Mouse (Mus musculus) CH12.LX (cell line): ENCODE data around the gene Ecpas. TPM values are rescaled to one million over a fixed set of nuclear protein-coding genes. Genes with fewer than 3 reads are reported as not detected.

Experiments used
- DNase-seq: peaks from one replicate; pipeline ENCODE4 v3.0.0-alpha.2; 2013; ENCODE audit errors: extremely low read depth
- H3K27ac ChIP-seq: 2 replicates; pipeline ENCODE4 v1.5.1; 2012; ENCODE audit warnings: low read depth, mild to moderate bottlenecking, control low read depth, moderate library complexity; ENCODE audit not compliant: insufficient read depth
- H3K27me3 ChIP-seq: replicated peaks from 2 replicates; pipeline ENCODE3; 2012; ENCODE audit warnings: inconsistent platforms
- H3K36me3 ChIP-seq, 2 experiments: replicated peaks in 1 of 2; 2 replicates each; pipeline versions ENCODE3 to v1.6.1; 2012; ENCODE audit warnings: inconsistent platforms in 1 of 2, low read length in 1 of 2, mild to moderate bottlenecking in 1 of 2, mixed read lengths in 1 of 2, moderate library complexity in 1 of 2; ENCODE audit not compliant: control insufficient read depth in 1 of 2, insufficient read depth in 1 of 2
- H3K4me1 ChIP-seq, 2 experiments: 2 replicates each; pipeline ENCODE4 v1.6.1; 2012; ENCODE audit warnings: inconsistent platforms in 1 of 2, moderate library complexity in 1 of 2; ENCODE audit not compliant: insufficient read depth in 2 of 2, control insufficient read depth in 1 of 2
- H3K4me2 ChIP-seq: 2 replicates; pipeline ENCODE4 v1.6.1; 2012; ENCODE audit warnings: low read depth, mild to moderate bottlenecking, control low read depth; ENCODE audit not compliant: poor library complexity, insufficient read depth, severe bottlenecking
- H3K4me3 ChIP-seq, 3 experiments: fragments of 150-350 bp in 1 of 3; sonication (generic) in 1 of 3; replicated peaks in 1 of 3; 2 replicates each; pipeline versions ENCODE3 to v1.5.1; 2011 to 2012; ENCODE audit warnings: low read depth in 2 of 3, low read length in 2 of 3, mild to moderate bottlenecking in 2 of 3, moderate library complexity in 2 of 3, control low read depth in 1 of 3, improper control_type of control experiment in 1 of 3, inconsistent platforms in 1 of 3, mixed read lengths in 1 of 3; ENCODE audit not compliant: poor library complexity in 1 of 3
- H3K79me2 ChIP-seq: replicated peaks from 2 replicates; pipeline ENCODE4 v1.6.1; 2012; ENCODE audit warnings: mild to moderate bottlenecking, moderate library complexity; ENCODE audit not compliant: control insufficient read depth, poor library complexity, insufficient read depth, severe bottlenecking; ENCODE audit errors: extremely low read depth
- H3K9ac ChIP-seq: 2 replicates; pipeline ENCODE4 v1.6.1; 2012; ENCODE audit warnings: low read depth, mild to moderate bottlenecking, control low read depth, moderate library complexity; ENCODE audit not compliant: insufficient read depth
- H3K9me3 ChIP-seq: replicated peaks from 2 replicates; pipeline ENCODE3; 2012; ENCODE audit warnings: low read length, inconsistent platforms, mixed read lengths
- CHD2 ChIP-seq: IDR thresholded peaks from 2 replicates; pipeline ENCODE4 v1.6.1; 2011; ENCODE audit warnings: low read length, improper control_type of control experiment
- ELF1 ChIP-seq: IDR thresholded peaks from 2 replicates; pipeline ENCODE4 v1.6.1; 2014; ENCODE audit warnings: low read depth, mild to moderate bottlenecking, inconsistent platforms, low read length, improper control_type of control experiment
- GABPA ChIP-seq: IDR thresholded peaks from 2 replicates; pipeline ENCODE4 v1.6.1; 2012; ENCODE audit warnings: low read depth, low read length, improper control_type of control experiment, inconsistent platforms; ENCODE audit not compliant: insufficient replicate concordance
- HCFC1 ChIP-seq: IDR thresholded peaks from 2 replicates; pipeline ENCODE4 v1.6.1; 2012; ENCODE audit warnings: low read depth, mild to moderate bottlenecking, inconsistent platforms, low read length, improper control_type of control experiment
- IRF4 ChIP-seq: IDR thresholded peaks from 2 replicates; pipeline ENCODE4 v1.6.1; 2014; ENCODE audit warnings: low read depth, mild to moderate bottlenecking, inconsistent platforms, low read length, improper control_type of control experiment
- JUN ChIP-seq: IDR thresholded peaks from 2 replicates; pipeline ENCODE4 v1.6.1; 2011; ENCODE audit warnings: low read depth, mild to moderate bottlenecking, low read length, improper control_type of control experiment, moderate library complexity; ENCODE audit not compliant: insufficient read depth
- JUND ChIP-seq: conservative IDR thresholded peaks from 2 replicates; pipeline ENCODE4 v1.6.1; 2011; ENCODE audit warnings: low read depth, low read length, improper control_type of control experiment
- KAT2A ChIP-seq: IDR thresholded peaks from 2 replicates; pipeline ENCODE4 v1.6.1; 2012; ENCODE audit warnings: low read length, improper control_type of control experiment, inconsistent platforms; ENCODE audit not compliant: insufficient replicate concordance
- MAX ChIP-seq: IDR thresholded peaks from 2 replicates; pipeline ENCODE4 v1.6.1; 2011; ENCODE audit warnings: low read length, improper control_type of control experiment
- MXI1 ChIP-seq: IDR thresholded peaks from 2 replicates; pipeline ENCODE4 v1.6.1; 2011; ENCODE audit warnings: mild to moderate bottlenecking, low read depth, low read length, improper control_type of control experiment
- NRF1 ChIP-seq: IDR thresholded peaks from 2 replicates; pipeline ENCODE4 v1.6.1; 2014; ENCODE audit warnings: low read depth, mild to moderate bottlenecking, inconsistent platforms, low read length, improper control_type of control experiment, moderate library complexity
- PAX5 ChIP-seq: IDR thresholded peaks from 2 replicates; pipeline ENCODE4 v1.6.1; 2012; ENCODE audit warnings: low read length, inconsistent platforms, mixed read lengths
- SIN3A ChIP-seq: IDR thresholded peaks from 2 replicates; pipeline ENCODE4 v1.6.1; 2012; ENCODE audit warnings: low read length, improper control_type of control experiment, inconsistent platforms
- SMC3 ChIP-seq: IDR thresholded peaks from 2 replicates; pipeline ENCODE4 v1.6.1; 2011; ENCODE audit warnings: low read depth, low read length, improper control_type of control experiment
- TCF12 ChIP-seq: IDR thresholded peaks from 2 replicates; pipeline ENCODE4 v1.6.1; 2014; ENCODE audit warnings: low read depth, mild to moderate bottlenecking, inconsistent platforms, low read length, improper control_type of control experiment
- UBTF ChIP-seq: IDR thresholded peaks from 2 replicates; pipeline ENCODE4 v1.6.1; 2012; ENCODE audit warnings: low read depth, mild to moderate bottlenecking, inconsistent platforms, low read length, improper control_type of control experiment, moderate library complexity
- USF2 ChIP-seq: conservative IDR thresholded peaks from 2 replicates; pipeline ENCODE4 v1.6.1; 2011; ENCODE audit warnings: low read depth, low read length, improper control_type of control experiment
- ZC3H11A ChIP-seq: IDR thresholded peaks from 2 replicates; pipeline ENCODE4 v1.6.1; 2012; ENCODE audit warnings: low read depth, mild to moderate bottlenecking, inconsistent platforms, low read length, improper control_type of control experiment
- ZKSCAN1 ChIP-seq: IDR thresholded peaks from 2 replicates; pipeline ENCODE4 v1.6.1; 2012; ENCODE audit warnings: low read depth, inconsistent platforms, low read length, improper control_type of control experiment, borderline replicate concordance
- ZNF384 ChIP-seq: IDR thresholded peaks from 2 replicates; pipeline ENCODE4 v1.6.1; 2012; ENCODE audit warnings: low read depth, low read length, improper control_type of control experiment, inconsistent platforms
- dilution Hi-C: fragments of 300-500 bp; cut with MboI; formaldehyde crosslinking; loops from 2 replicates; pipeline ENCODE4 v1.14.3; 2020; ENCODE audit warnings: low sequenced_read_pairs; ENCODE audit not compliant: extremely low pct_unique_long_range_greater_than_20kb, extremely low pct_ligation_motif_present
- in situ Hi-C: fragments of 300-500 bp; cut with MboI; formaldehyde crosslinking; loops from 3 replicates; pipeline ENCODE4 v1.14.3; 2019; ENCODE audit warnings: low sequenced_read_pairs, low pct_ligation_motif_present, low pct_unique_long_range_greater_than_20kb, mixed read lengths
- polyA plus RNA-seq: library from polyadenylated mRNA; unstranded; fragments of >175 nt; gene quantifications from 2 replicates; pipeline ENCODE4 v1.2.1, GENCODE M21; 2012; ENCODE audit warnings: low read depth; ENCODE audit not compliant: insufficient read length
- total RNA-seq, 2 experiments: library from RNA; depleted of rRNA; stranded (reverse); fragments of 300-350 nt in 1 of 2; fragments of >200 nt in 1 of 2; gene quantifications; 2 replicates each; pipeline ENCODE4 v1.2.3; 2012 to 2014

Gene Ecpas
- total and polyA plus RNA-seq, 3 experiments = 45.2 to 67.4 (median 47.5) TPM

- TF ChIP-seq JUND (no peak), NRF1 (peak; percentile 76)
- Histone ChIP-seq H3K4me1 (no peaks in the 10 kb centered on the region), H3K36me3 (no peaks in the 10 kb centered on the region), H3K9me3 (no peaks in the 10 kb centered on the region), H3K27me3 (peaks cover 1% of the 10 kb centered on the region), H3K4me2 (0 out of 2 replicates have a peak overlapping the region, but pooled peaks have one; percentile 19), H3K79me2 (no peaks in the 10 kb centered on the region), H3K4me3 (no peak overlapping the region), H3K9ac (no peak overlapping the region), H3K27ac (no peak overlapping the region)
- no peak for DNase-seq
- dilution Hi-C loops = no loop called here
- in situ Hi-C loops = no loop called here
Observed at GRCm38 (mm10) chr4:58961719-58962118, 49.2 kb upstream of the Ecpas start.

DNA sequence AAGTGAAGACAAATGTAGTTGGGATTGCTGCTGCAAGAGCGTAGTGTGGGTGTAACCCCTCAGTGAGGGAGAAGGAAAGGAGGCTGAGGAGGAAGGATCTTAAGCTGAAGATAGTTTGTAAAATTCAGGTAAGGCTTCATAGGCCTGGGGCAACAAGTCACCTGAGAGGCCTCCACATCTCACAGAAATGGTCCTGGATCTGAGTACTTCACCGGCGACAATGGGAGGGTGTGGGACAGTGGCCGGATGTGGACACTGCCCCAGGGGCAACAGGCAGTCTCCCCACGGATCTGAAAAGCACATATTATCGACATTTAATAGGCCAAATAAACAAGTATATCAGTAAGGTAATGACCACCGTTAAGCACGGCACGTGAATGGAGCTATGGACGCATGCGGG lies 40.1 kb upstream of the Ecpas start:
- DNase-seq = no peak
- Histone ChIP-seq H3K4me1 (peaks cover 0 to 3% of the 10 kb centered on the region in 2 experiments; a peak in 1 of 4 replicates), H3K27me3 (no peaks in the 10 kb centered on the region), H3K79me2 (no peaks in the 10 kb centered on the region), H3K4me2 (no peak overlapping the region), H3K27ac (no peak overlapping the region), H3K4me3 (no peak overlapping the region), H3K36me3 (no peaks in the 10 kb centered on the region), H3K9ac (no peak overlapping the region), H3K9me3 (no peaks in the 10 kb centered on the region)
- in situ Hi-C loops = no loop called here
- TF ChIP-seq USF2 (no peak), ZKSCAN1 (no peak), SIN3A (no peak), IRF4 (no peak), KAT2A (no peak), SMC3 (no peak), ELF1 (no peak), TCF12 (no peak), ZNF384 (no peak), HCFC1 (no peak), UBTF (no peak), MAX (no peak), GABPA (no peak), JUN (no peak), PAX5 (no peak), ZC3H11A (no peak), JUND (no peak), MXI1 (no peak), CHD2 (no peak)
- dilution Hi-C loops = no loop called here
